8 mouse cellular contexts compared by ENCODE assay signal in genomic region chr5:34948861-34949760, GRCm38 (mm10). TPM values are rescaled to one million over a fixed set of nuclear protein-coding genes. Genes with fewer than 3 reads are reported as not detected.
DNase-seq lines count a peak whose midpoint lies in the region; ATAC-seq and TF ChIP-seq lines count a peak whose summit lies in the region.

Gene Rgs12 (plus strand): TSS chr5:34949445.

- no peaks in the 10 kb centered on the region for H3K27me3 ChIP-seq in hindbrain, postnatal 0 days (ENCODE audit: insufficient read depth, low read length)

- H3K9me3 ChIP-seq in hindbrain, postnatal 0 days (ENCODE audit: low read length), result no peaks in the 10 kb centered on the region

- DNase-seq in ZHBTc4 (ENCODE audit: low read depth, low spot score), result peak; percentile 88
- peak; percentile 17 to 58 for DNase-seq in cerebellum, postnatal 36 days
- peak; percentile 67 to 73 for DNase-seq in gastrocnemius, adult 8-10 months (ENCODE audit: low spot score in 2 of 2)
- DNase-seq in hindbrain, postnatal 0 days (ENCODE audit: low spot score), result peak; percentile 86
- DNase-seq in left cerebral cortex, postnatal 25 days (ENCODE audit: low spot score in 2 of 2), result peak; percentile 43 to 54
- DNase-seq in mesoderm, embryonic 11.5 days (ENCODE audit: low read depth, low spot score), result peak; percentile 87
- DNase-seq in right cerebral cortex, postnatal 25 days, result peak; percentile 66
- peak; percentile 97 for DNase-seq in yolk sac, embryonic 10.5 days (ENCODE audit: low spot score)

- peak within 1 kb of the TSS; percentile 94 for H3K9ac ChIP-seq in hindbrain, postnatal 0 days (replicated peaks; ENCODE audit: low read length)

- intact Hi-C loops in left cerebral cortex, postnatal 25 days (cut with DNase I), result no loop called here

- H3K4me1 ChIP-seq in hindbrain, postnatal 0 days (ENCODE audit: insufficient read depth, low read length), result peaks cover 23% of the 10 kb centered on the region

- peak; percentile 90 for ATAC-seq in hindbrain, postnatal 0 days

- WGBS in hindbrain, postnatal 0 days, result under 1% methylated on average over 79 of the region's 84 CpGs

- no peaks in the 10 kb centered on the region for H3K36me3 ChIP-seq in hindbrain, postnatal 0 days (ENCODE audit: insufficient read depth, low read length)

- TF ChIP-seq CTCF in hindbrain, postnatal 0 days (IDR thresholded peaks at IDR 0.05; ENCODE audit: low read depth), result no peak

- peak within 1 kb of the TSS; percentile 88 for H3K27ac ChIP-seq in hindbrain, postnatal 0 days

- peak within 1 kb of the TSS; percentile 75 for H3K4me2 ChIP-seq in hindbrain, postnatal 0 days (ENCODE audit: low read depth, low read length)

- peak within 1 kb of the TSS; percentile 85 for H3K4me3 ChIP-seq in hindbrain, postnatal 0 days (ENCODE audit: low read length)

RNA-seq across cellular contexts. Expression of gene Rgs12, which starts in this region (rescaled TPM):
- total RNA-seq in gastrocnemius, adult 8-10 months (2022), result 1 to 10 TPM; 1.8 to 2.6 (median 2.2) TPM
- total RNA-seq in hindbrain, postnatal 0 days (2014; rRNA removed), result 57.9 and 62.5 TPM in 2 replicates
- polyA plus RNA-seq in hindbrain, postnatal 0 days (2015; fragmentation: Nextera tagmentation; extraction: Ambion mirVana), result 32.3 and 35.1 TPM in 2 replicates
- 10 to 100 TPM; 52.3 to 62.3 TPM for total RNA-seq in left cerebral cortex, postnatal 25 days (2021)

Comparison
In these comparisons a context has a peak if more than half of its experiments do, and no peak if none do; other contexts are left out.
1. Peak in every context shown above with its lines: DNase-seq, ATAC-seq, H3K4me3 ChIP-seq and H3K27ac ChIP-seq.
2. RNA of gene Rgs12 (total RNA-seq): 57.9 to 62.5 TPM in hindbrain, postnatal 0 days and 52.3 to 62.3 TPM in left cerebral cortex, postnatal 25 days; 1.8 to 2.6 TPM in gastrocnemius, adult 8-10 months; every median in the first group is over 10 times any median in the second.
3. DNase-seq: peak in every context shown above with its lines; median percentile 97 in yolk sac, embryonic 10.5 days; 88 in ZHBTc4; 87 in mesoderm, embryonic 11.5 days; 86 in hindbrain, postnatal 0 days; 70 in gastrocnemius, adult 8-10 months; 66 in right cerebral cortex, postnatal 25 days; 48 in left cerebral cortex, postnatal 25 days; 38 in cerebellum, postnatal 36 days.